Mouse (Mus musculus) testis, postnatal 10 days (tissue): ENCODE data around the gene Spred2.

Experiments
- DNase-seq: peaks from one replicate; pipeline ENCODE4 v3.0.0; 2021; ENCODE audit warnings: low spot score

Spred2 gene

GRCm38 (mm10) chr11:19986443-19986861 is 62.3 kb downstream of the Spred2 start:
- DNase-seq: no peak

- no peak for DNase-seq
Observed at GRCm38 (mm10) chr11:19986871-19987755, 62.9 kb downstream of the Spred2 start.

GRCm38 (mm10) chr11:19987756-19988091 is 63.5 kb downstream of the Spred2 start:
- DNase-seq: no peak

- DNase-seq: no peak
Observed at GRCm38 (mm10) chr11:19988224-19988623, 64.0 kb downstream of the Spred2 start.

GRCm38 (mm10) chr11:19988631-19989030 is 64.5 kb downstream of the Spred2 start:
- DNase-seq: no peak

- DNase-seq: no peak
Observed at GRCm38 (mm10) chr11:19989141-19989910, 65.2 kb downstream of the Spred2 start.

- no peak for DNase-seq
Observed at GRCm38 (mm10) chr11:19990731-19991130, 66.6 kb downstream of the Spred2 start.

GRCm38 (mm10) chr11:19991303-19991976 is 67.3 kb downstream of the Spred2 start:
- no peak for DNase-seq

- no peak for DNase-seq
Observed at GRCm38 (mm10) chr11:19992341-19993281, 68.4 kb downstream of the Spred2 start.

GRCm38 (mm10) chr11:19993753-19994152 is 69.6 kb downstream of the Spred2 start:
- DNase-seq: no peak

GRCm38 (mm10) chr11:19994262-19994790 is 70.2 kb downstream of the Spred2 start:
- DNase-seq: no peak

- DNase-seq: no peak
Observed at GRCm38 (mm10) chr11:19997940-19998339, 73.8 kb downstream of the Spred2 start.

GRCm38 (mm10) chr11:20002883-20003282 is 78.7 kb downstream of the Spred2 start:
- DNase-seq: no peak

GRCm38 (mm10) chr11:20007701-20008100 is 83.5 kb downstream of the Spred2 start:
- DNase-seq: no peak

- no peak for DNase-seq
Observed at GRCm38 (mm10) chr11:20011210-20011978, 87.2 kb downstream of the Spred2 start.

GRCm38 (mm10) chr11:20013366-20013765 is 89.2 kb downstream of the Spred2 start:
- DNase-seq: no peak

GRCm38 (mm10) chr11:20017937-20018336 is 93.8 kb downstream of the Spred2 start:
- no peak for DNase-seq

- no peak for DNase-seq
Observed at GRCm38 (mm10) chr11:20018905-20019304, 94.7 kb downstream of the Spred2 start.

- DNase-seq: no peak
Observed at GRCm38 (mm10) chr11:20020720-20021119, 96.5 kb downstream of the Spred2 start.

GRCm38 (mm10) chr11:20022462-20022861 is 98.3 kb downstream of the Spred2 start:
- DNase-seq: no peak
